Mouse (Mus musculus): ENCODE measurements around the gene Dnajc27. TPM values are rescaled to one million over a fixed set of nuclear protein-coding genes. Genes with fewer than 3 reads are reported as not detected.

Gene Dnajc27
- polyA plus RNA-seq, 1 experiment: 5.4 TPM

- DNase-seq (ENCODE audit: low read depth in 1 of 2, low spot score in 2 of 2): no peak
- Histone ChIP-seq H3K4me3 (ENCODE audit: extremely low read depth, insufficient read depth, insufficient read length) (no peak overlapping the region), H3K4me1 (ENCODE audit: control insufficient read depth, insufficient read depth, insufficient read length) (no peaks in the 10 kb centered on the region; the same call in 1 of the 2 replicates), H3K27me3 (ENCODE audit: control insufficient read depth, insufficient read depth, low read length) (no peaks in the 10 kb centered on the region), H3K36me3 (ENCODE audit: control insufficient read depth, insufficient read depth, low read length) (no peaks in the 10 kb centered on the region), H3K27ac (ENCODE audit: insufficient read depth, low read length) (no peak overlapping the region)
- TF ChIP-seq CTCF (IDR thresholded peaks at IDR 0.05; ENCODE audit: extremely low read depth, insufficient read depth, insufficient read length, insufficient replicate concordance): no peak
- TF ChIP-seq POLR2A (IDR thresholded peaks at IDR 0.05; ENCODE audit: low read depth, low read length): no peak
- WGBS: 22% methylated on average over 3 of the region's 3 CpGs
These were observed 75.8 kb downstream of the Dnajc27 start for GRCm38 (mm10) chr12:4158179-4158578.

- no peak overlapping the region for H3K27ac ChIP-seq (ENCODE audit: insufficient read depth, low read length)
- WGBS: 82% methylated on average over 7 of the region's 7 CpGs
- no peaks in the 10 kb centered on the region for H3K36me3 ChIP-seq (ENCODE audit: control insufficient read depth, insufficient read depth, low read length)
- H3K4me3 ChIP-seq (ENCODE audit: extremely low read depth, insufficient read depth, insufficient read length): no peak overlapping the region
- DNase-seq (ENCODE audit: low read depth in 1 of 2, low spot score in 2 of 2): no peak
- TF ChIP-seq POLR2A (IDR thresholded peaks at IDR 0.05; ENCODE audit: low read depth, low read length): no peak
- no peak for TF ChIP-seq CTCF (IDR thresholded peaks at IDR 0.05; ENCODE audit: extremely low read depth, insufficient read depth, insufficient read length, insufficient replicate concordance)
- no peaks in the 10 kb centered on the region; the same call in 1 of the 2 replicates for H3K4me1 ChIP-seq (ENCODE audit: control insufficient read depth, insufficient read depth, insufficient read length)
- no peaks in the 10 kb centered on the region for H3K27me3 ChIP-seq (ENCODE audit: control insufficient read depth, insufficient read depth, low read length)
These were observed 76.7 kb downstream of the Dnajc27 start for GRCm38 (mm10) chr12:4158868-4159632.

Other genes with a start within 250 kb of the Dnajc27 start
- 0.39 and 0.44 TPM in 2 replicates for gene Pomc, start 127.6 kb upstream of the Dnajc27 start, polyA plus RNA-seq (2012; rRNA removed)
- gene Efr3b, start 43.7 kb upstream of the Dnajc27 start, polyA plus RNA-seq (2012; rRNA removed): 0.97 and 2.0 TPM in 2 replicates
- 9.0 and 9.6 TPM in 2 replicates for gene Adcy3, start 50.5 kb downstream of the Dnajc27 start, polyA plus RNA-seq (2012; rRNA removed)
- gene Ptrhd1, start 151.4 kb downstream of the Dnajc27 start, polyA plus RNA-seq (2012; rRNA removed): 3.4 and 4.1 TPM in 2 replicates
- 10.6 and 13.1 TPM in 2 replicates for gene Cenpo, start 151.7 kb downstream of the Dnajc27 start, polyA plus RNA-seq (2012; rRNA removed)